Mouse (Mus musculus) megakaryocyte, embryonic 14.5 days (primary cell): Measurements from ENCODE around the gene Lilra5.
"Not testable (repeated sequence)": the region's sequence is repeated elsewhere in the genome, so short reads cannot be mapped to it uniquely, and the experiment has no call there.

Experiments
- FLI1 ChIP-seq: IDR thresholded peaks from 2 replicates; pipeline ENCODE4 v1.6.1; 2012; ENCODE audit warnings: low read length, inconsistent platforms, mixed read lengths
- GATA1 ChIP-seq: IDR thresholded peaks from 3 replicates; pipeline ENCODE4 v1.6.1; 2012; ENCODE audit warnings: mixed read lengths, low read length, inconsistent platforms, borderline replicate concordance

GRCm38 (mm10) chr7:4256060-4256459 lies 18.5 kb downstream of the Lilra5 start:
- TF ChIP-seq GATA1, FLI1: not testable (repeated sequence)
